Mouse (Mus musculus) spleen, postnatal 36 days (tissue): Measurements from ENCODE around the gene Mindy1.

Source experiments
- DNase-seq, 2 experiments: peaks; one replicate each; pipeline ENCODE4 v3.0.0; 2022; ENCODE audit warnings: low spot score in 2 of 2, mixed read lengths in 1 of 2

Mindy1 gene

GRCm38 (mm10) chr3:95267855-95268254 lies 13.3 kb upstream of the Mindy1 start:
- DNase-seq, result no peak

- DNase-seq, result no peak
Observed at GRCm38 (mm10) chr3:95269789-95270188, 11.4 kb upstream of the Mindy1 start.

- no peak for DNase-seq
Observed at GRCm38 (mm10) chr3:95270766-95271364, 10.3 kb upstream of the Mindy1 start.

GRCm38 (mm10) chr3:95273471-95273870 lies 7.7 kb upstream of the Mindy1 start:
- no peak for DNase-seq

- DNase-seq, result no peak
Observed at GRCm38 (mm10) chr3:95274453-95274852, 6.7 kb upstream of the Mindy1 start.

- DNase-seq, result no peak
Observed at GRCm38 (mm10) chr3:95275161-95275560, 6.0 kb upstream of the Mindy1 start.

- DNase-seq, result no peak
Observed at GRCm38 (mm10) chr3:95276428-95276934, 4.7 kb upstream of the Mindy1 start.

GRCm38 (mm10) chr3:95277149-95277551 lies 4.0 kb upstream of the Mindy1 start:
- DNase-seq, result no peak

- DNase-seq, result peak in 1 of 2 experiments; percentile 36
Observed at GRCm38 (mm10) chr3:95280747-95281146, 398 bp upstream of the Mindy1 start.

- peak; percentile 76 to 83 for DNase-seq
Observed at GRCm38 (mm10) chr3:95282381-95282864, 1.3 kb downstream of the Mindy1 start.

- peak; percentile 69 to 75 for DNase-seq
Observed at GRCm38 (mm10) chr3:95282865-95283588, 1.9 kb downstream of the Mindy1 start.

- DNase-seq, result no peak
Observed at GRCm38 (mm10) chr3:95283589-95283941, 2.4 kb downstream of the Mindy1 start.

- no peak for DNase-seq
Observed at GRCm38 (mm10) chr3:95284062-95284461, 2.9 kb downstream of the Mindy1 start.

- DNase-seq, result no peak
Observed at GRCm38 (mm10) chr3:95284501-95285281, 3.5 kb downstream of the Mindy1 start.

GRCm38 (mm10) chr3:95285390-95285789 lies 4.2 kb downstream of the Mindy1 start:
- DNase-seq, result no peak

- no peak for DNase-seq
Observed at GRCm38 (mm10) chr3:95286011-95286410, 4.9 kb downstream of the Mindy1 start.

- DNase-seq, result no peak
Observed at GRCm38 (mm10) chr3:95286510-95286909, 5.4 kb downstream of the Mindy1 start.

GRCm38 (mm10) chr3:95287541-95287940 lies 6.4 kb downstream of the Mindy1 start:
- DNase-seq, result no peak

GRCm38 (mm10) chr3:95289419-95289818 lies 8.3 kb downstream of the Mindy1 start:
- no peak for DNase-seq

GRCm38 (mm10) chr3:95290156-95290555 lies 9.0 kb downstream of the Mindy1 start:
- no peak for DNase-seq

GRCm38 (mm10) chr3:95291041-95291440 lies 9.9 kb downstream of the Mindy1 start:
- no peak for DNase-seq

GRCm38 (mm10) chr3:95292899-95293298 lies 11.8 kb downstream of the Mindy1 start:
- no peak for DNase-seq
